Comparison of ENCODE assay signal across 20 mouse cellular contexts in the genomic region with DNA sequence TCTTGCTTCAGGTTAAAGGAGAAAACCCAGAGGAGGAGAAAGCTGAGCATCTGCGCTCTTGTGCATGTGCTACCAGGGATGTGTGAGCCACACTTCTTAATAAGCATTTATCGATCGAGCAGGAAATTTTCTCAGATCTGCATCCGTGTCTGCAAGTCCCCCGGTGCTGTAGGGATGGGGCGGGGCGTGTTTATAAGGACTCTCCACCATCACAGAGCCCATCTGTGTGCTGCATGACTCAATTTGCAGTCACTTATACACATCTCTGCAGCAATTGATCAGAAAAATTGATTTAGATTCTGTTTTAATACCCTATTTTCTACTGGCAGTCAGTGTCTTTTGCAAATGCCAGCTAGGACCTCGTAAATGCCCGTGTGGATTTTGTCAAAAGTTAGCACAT.
"Had no signal": no experiment of that assay in that cellular context is flagged by ENCODE, and none has a peak within 500 bp of the region (broad histone marks: within the 10 kb centered on the region; RNA-seq: fewer than 3 reads in every experiment).

No protein-coding gene starts in this region.

- H3K27ac ChIP-seq: limb, embryonic 12.5 days; limb, embryonic 15.5 days; liver, embryonic 14.5 days; macrophage; neural tube, embryonic 15.5 days; stomach, embryonic 15.5 days had no signal

- H3K4me1 ChIP-seq: limb, embryonic 15.5 days; stomach, embryonic 15.5 days had no signal

- H3K9ac ChIP-seq: limb, embryonic 12.5 days; limb, embryonic 15.5 days; liver, embryonic 14.5 days; liver, postnatal 0 days; lung, embryonic 14.5 days; neural tube, embryonic 15.5 days; stomach, embryonic 15.5 days had no signal

- H3K4me2 ChIP-seq: limb, embryonic 12.5 days; limb, embryonic 15.5 days; liver, embryonic 11.5 days; lung, embryonic 14.5 days; neural tube, embryonic 15.5 days; stomach, embryonic 15.5 days had no signal

- H3K27me3 ChIP-seq: limb, embryonic 12.5 days; limb, embryonic 15.5 days; neural tube, embryonic 15.5 days; stomach, embryonic 15.5 days had no signal

- ATAC-seq: liver, postnatal 0 days; lung, postnatal 0 days; midbrain, embryonic 16.5 days had no signal

- H3K36me3 ChIP-seq: limb, embryonic 12.5 days; limb, embryonic 15.5 days; neural tube, embryonic 15.5 days; stomach, embryonic 15.5 days had no signal

- DNase-seq: kidney, adult 9 months; kidney, postnatal 14 days; kidney, postnatal 4 days; left cerebral cortex, postnatal 4 days; liver, postnatal 0 days; lung, embryonic 14.5 days; retina, postnatal 1 day; right cerebral cortex, postnatal 25 days; spleen, adult 18-20 months; thymus, postnatal 25 days had no signal

- H3K9me3 ChIP-seq: limb, embryonic 12.5 days; limb, embryonic 15.5 days; neural tube, embryonic 15.5 days; stomach, embryonic 15.5 days had no signal

- H3K4me3 ChIP-seq: limb, embryonic 12.5 days; limb, embryonic 15.5 days; myocyte; neural tube, embryonic 15.5 days; stomach, embryonic 15.5 days had no signal
